Mouse (Mus musculus) embryonic fibroblast, embryonic 13.5 days (primary cell): ENCODE measurements around the gene Gm19345.

Source experiments
- CTCF ChIP-seq: IDR thresholded peaks from 2 replicates; pipeline ENCODE4 v1.5.1; 2011; ENCODE audit warnings: mild to moderate bottlenecking, control low read depth, low read length, moderate library complexity, borderline replicate concordance; ENCODE audit not compliant: insufficient read depth
- POLR2A ChIP-seq: IDR thresholded peaks from 2 replicates; pipeline ENCODE4 v1.6.1; 2011; ENCODE audit warnings: low read depth, mild to moderate bottlenecking, control low read depth, low read length, moderate library complexity

GRCm38 (mm10) chr7:19818875-19819274 lies 32.9 kb upstream of the Gm19345 start:
- no peak for TF ChIP-seq POLR2A
- no peak for TF ChIP-seq CTCF
